Mouse (Mus musculus) forebrain, postnatal 0 days (tissue): ENCODE measurements around the gene Eif2s1. TPM values are rescaled to one million over a fixed set of nuclear protein-coding genes. Genes with fewer than 3 reads are reported as not detected.

Source experiments
- ATAC-seq: fragments of 200-750 bp; cut with Nextera tagmentation; 2 replicates; pipeline ENCODE4 v1.8.0; 2017; ENCODE audit warnings: mild to moderate bottlenecking, moderate library complexity
- DNase-seq: peaks from one replicate; pipeline ENCODE4 v3.0.0-alpha.2; 2015
- H3K27ac ChIP-seq: fragments of 300-500 bp; sonication (generic); 2 replicates; pipeline ENCODE4 v1.5.1; 2014; ENCODE audit warnings: low read depth, mild to moderate bottlenecking, antibody characterized with exemption, low read length, moderate library complexity, mixed read lengths
- H3K27me3 ChIP-seq: fragments of 300-500 bp; sonication (generic); 2 replicates; pipeline ENCODE4 v1.6.1; 2014; ENCODE audit warnings: mild to moderate bottlenecking, low read length, mixed read lengths; ENCODE audit not compliant: insufficient read depth
- H3K36me3 ChIP-seq: fragments of 300-500 bp; sonication (generic); 2 replicates; pipeline ENCODE4 v1.6.1; 2014; ENCODE audit warnings: mild to moderate bottlenecking, moderate library complexity; ENCODE audit not compliant: insufficient read depth
- H3K4me1 ChIP-seq: fragments of 300-500 bp; sonication (generic); 2 replicates; pipeline ENCODE4 v1.6.1; 2014; ENCODE audit warnings: antibody characterized with exemption; ENCODE audit not compliant: insufficient read depth
- H3K4me2 ChIP-seq: fragments of 300-500 bp; sonication (generic); 2 replicates; pipeline ENCODE4 v1.6.1; 2014; ENCODE audit warnings: low read depth, mild to moderate bottlenecking, moderate library complexity
- H3K4me3 ChIP-seq: fragments of 300-500 bp; sonication (generic); 2 replicates; pipeline ENCODE4 v1.5.1; 2014; ENCODE audit warnings: low read depth, low read length, mixed read lengths
- H3K9ac ChIP-seq: fragments of 300-500 bp; sonication (generic); 2 replicates; pipeline ENCODE4 v1.6.1; 2014; ENCODE audit warnings: mild to moderate bottlenecking
- H3K9me3 ChIP-seq: fragments of 300-500 bp; sonication (generic); 2 replicates; pipeline ENCODE4 v1.6.1; 2016; ENCODE audit warnings: low read length
- CTCF ChIP-seq: sonication (generic); IDR thresholded peaks from 2 replicates; pipeline ENCODE4 v1.5.1; 2016; ENCODE audit warnings: antibody characterized with exemption, control low read depth, low read depth
- WGBS: fragments of 180-500 bp; shearing (Covaris S2); extraction: QIAGEN DNeasy Blood & Tissue Kit; methylation state at CpG from one replicate; pipeline ENCODE4 v1.1.7; 2014; 5-methylcytosine and 5-hydroxymethylcytosine counted together
- polyA plus RNA-seq: library from polyadenylated mRNA; unstranded; fragments of >200 nt; fragmentation: Nextera tagmentation; extraction: Ambion mirVana; gene quantifications from 2 replicates; pipeline ENCODE4 v1.2.1, GENCODE M21; 2015
- total RNA-seq: library from RNA; depleted of rRNA; stranded (reverse); fragments of >200 nt; gene quantifications from 2 replicates; pipeline ENCODE4 v1.2.3, GENCODE M21; 2014

Gene Eif2s1
- total and polyA plus RNA-seq, 2 experiments from 2014 or later = 84.5 to 98.4 TPM

DNA sequence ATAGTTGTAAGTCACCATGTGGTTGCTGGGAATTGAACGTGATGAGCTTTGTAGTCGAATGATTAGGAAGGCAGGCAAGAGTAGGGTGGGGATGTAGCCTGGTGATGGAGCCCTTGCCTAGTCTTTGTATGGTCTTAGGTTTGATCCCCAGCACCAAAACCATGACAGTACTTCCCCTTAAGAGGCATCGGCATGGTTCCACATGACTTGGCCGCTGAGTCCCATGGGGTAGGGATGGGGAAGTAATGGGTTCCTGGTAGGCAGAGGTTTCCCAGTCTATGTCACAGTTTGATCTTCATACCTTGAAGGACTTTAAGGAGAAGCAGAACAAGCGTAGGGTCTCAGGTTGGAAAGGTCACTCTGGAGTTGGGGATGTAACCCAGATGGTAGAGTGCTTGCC, 39.8 kb downstream of the Eif2s1 start:
- 89% methylated on average over 5 of the region's 5 CpGs for WGBS

GRCm38 (mm10) chr12:78903313-78903712, 41.7 kb downstream of the Eif2s1 start:
- no peaks in the 10 kb centered on the region for H3K4me1 ChIP-seq
- no peak overlapping the region for H3K4me3 ChIP-seq
- H3K4me2 ChIP-seq = no peak overlapping the region
- no peak overlapping the region for H3K27ac ChIP-seq
- 85% methylated on average over 4 of the region's 4 CpGs for WGBS
- no peak overlapping the region for H3K9ac ChIP-seq
- H3K36me3 ChIP-seq = no peaks in the 10 kb centered on the region
- TF ChIP-seq CTCF = no peak
- DNase-seq (no peak), ATAC-seq (no peak)
- H3K27me3 ChIP-seq = peaks cover 10% of the 10 kb centered on the region; the same call in 1 of the 2 replicates
- H3K9me3 ChIP-seq = no peaks in the 10 kb centered on the region

More for the DNA sequence above, 39.8 kb downstream of the Eif2s1 start:
- H3K27me3 ChIP-seq = no peaks in the 10 kb centered on the region
- H3K4me3 ChIP-seq = no peak overlapping the region
- no peak for TF ChIP-seq CTCF
- no peaks in the 10 kb centered on the region for H3K36me3 ChIP-seq
- DNase-seq = no peak
- no peak overlapping the region for H3K9ac ChIP-seq
- no peak overlapping the region for H3K27ac ChIP-seq
- no peaks in the 10 kb centered on the region for H3K9me3 ChIP-seq
- no peaks in the 10 kb centered on the region for H3K4me1 ChIP-seq
- no peak for ATAC-seq
- no peak overlapping the region for H3K4me2 ChIP-seq

- WGBS = 76% methylated on average over 6 of the region's 7 CpGs
- Histone ChIP-seq H3K4me1 (no peaks in the 10 kb centered on the region), H3K9ac (no peak overlapping the region), H3K4me3 (no peak overlapping the region), H3K36me3 (no peaks in the 10 kb centered on the region), H3K4me2 (no peak overlapping the region), H3K27ac (no peak overlapping the region), H3K9me3 (no peaks in the 10 kb centered on the region), H3K27me3 (peaks cover 21% of the 10 kb centered on the region; the same call in 1 of the 2 replicates)
- DNase-seq (no peak), ATAC-seq (no peak)
- TF ChIP-seq CTCF = no peak
These were observed 42.9 kb downstream of the Eif2s1 start for GRCm38 (mm10) chr12:78904499-78904898.

DNA sequence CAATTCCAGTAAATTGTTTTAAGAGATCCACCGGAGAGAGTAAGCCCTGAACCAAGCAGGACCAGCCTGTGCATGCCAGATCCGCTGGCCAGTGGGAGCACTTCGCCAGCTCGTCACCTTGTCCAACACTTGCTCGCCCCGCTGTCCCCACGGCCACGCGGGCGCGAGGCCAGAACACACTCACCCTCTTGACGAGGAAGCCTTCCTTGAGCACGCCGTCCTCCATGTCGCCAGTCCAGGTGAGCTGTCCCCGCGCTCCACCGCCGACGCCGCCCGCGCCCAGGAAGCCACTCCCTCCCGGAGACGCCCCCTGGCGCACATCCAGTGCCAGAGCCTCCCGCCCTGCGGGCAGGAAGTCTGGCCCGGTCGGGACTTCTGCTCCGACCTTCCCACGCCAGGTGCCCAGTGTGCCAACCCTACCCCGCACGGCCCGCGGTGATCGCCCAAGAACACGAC, 45.1 kb downstream of the Eif2s1 start, which contains the start of gene Plek2:
Gene Plek2 (minus strand): TSS at position 258 of the 456 bp plus-strand sequence.
- H3K27ac ChIP-seq = no peak within 1 kb of the TSS
- peak; percentile 37; the same call in 1 of the 2 replicates for TF ChIP-seq CTCF
- no peaks in the 10 kb centered on the region for H3K4me1 ChIP-seq
- peak within 1 kb of the TSS; percentile 40 for H3K4me3 ChIP-seq
- H3K4me2 ChIP-seq = peak within 1 kb of the TSS; percentile 73
- H3K36me3 ChIP-seq = no peaks in the 10 kb centered on the region
- no peaks in the 10 kb centered on the region for H3K9me3 ChIP-seq
- H3K27me3 ChIP-seq = peaks cover 40% of the 10 kb centered on the region
- ATAC-seq (peak; percentile 32; the same call in 1 of the 2 replicates), DNase-seq (no peak)
- under 1% methylated on average over 38 of the region's 38 CpGs for WGBS
- 0 out of 2 replicates have a peak within 1 kb of the TSS, but pooled peaks have one; percentile 22 for H3K9ac ChIP-seq

DNA sequence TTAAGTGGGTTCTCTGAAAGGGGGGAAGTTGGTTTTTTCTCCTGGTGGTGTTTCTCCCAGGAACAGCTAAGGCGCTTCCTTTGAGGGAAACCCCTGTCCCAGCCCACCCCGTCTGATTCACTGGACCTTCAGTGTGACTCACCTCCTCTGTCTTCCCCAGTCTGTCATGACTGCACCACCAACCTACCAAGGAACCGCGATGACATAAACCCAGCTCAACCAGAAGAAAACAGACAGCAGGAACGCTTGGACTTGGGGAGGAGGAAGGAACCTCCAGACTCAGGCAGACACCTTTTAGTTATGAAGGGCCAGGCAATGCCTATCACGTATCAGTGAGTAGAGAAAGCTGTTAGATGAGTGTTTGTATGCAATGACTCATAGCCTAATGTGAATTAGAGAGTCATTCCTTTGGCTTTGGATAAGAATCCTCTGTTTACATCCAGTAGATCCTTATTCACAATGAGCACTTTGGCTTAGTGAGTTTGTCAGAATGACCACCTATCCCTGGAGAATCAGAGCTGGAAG, 46.5 kb downstream of the Eif2s1 start:
- Histone ChIP-seq H3K36me3 (no peaks in the 10 kb centered on the region), H3K27me3 (peaks cover 49% of the 10 kb centered on the region), H3K4me2 (no peak overlapping the region), H3K9me3 (no peaks in the 10 kb centered on the region), H3K4me1 (no peaks in the 10 kb centered on the region), H3K4me3 (no peak overlapping the region), H3K9ac (no peak overlapping the region), H3K27ac (no peak overlapping the region)
- WGBS = 80% methylated on average over 6 of the region's 6 CpGs
- ATAC-seq (no peak), DNase-seq (no peak)
- TF ChIP-seq CTCF = no peak

GRCm38 (mm10) chr12:78910684-78911461, 49.3 kb downstream of the Eif2s1 start:
- H3K9ac ChIP-seq = no peak overlapping the region
- no peak for ATAC-seq
- peaks cover 49% of the 10 kb centered on the region for H3K27me3 ChIP-seq

More at GRCm38 (mm10) chr12:78910684-78911461, 49.3 kb downstream of the Eif2s1 start:
- 10% methylated on average over 16 of the region's 16 CpGs for WGBS
- Histone ChIP-seq H3K4me1 (no peaks in the 10 kb centered on the region), H3K36me3 (no peaks in the 10 kb centered on the region), H3K9me3 (no peaks in the 10 kb centered on the region), H3K4me2 (no peak overlapping the region), H3K27ac (no peak overlapping the region), H3K4me3 (peak overlapping the region; percentile 31; the same call in 1 of the 2 replicates)
- no peak for DNase-seq
- no peak for TF ChIP-seq CTCF
